Mouse (Mus musculus) embryonic facial prominence, embryonic 10.5 days (tissue): ENCODE measurements around the gene Pou2f1. TPM values are rescaled to one million over a fixed set of nuclear protein-coding genes. Genes with fewer than 3 reads are reported as not detected.

Experiments
- DNase-seq: peaks from one replicate; pipeline ENCODE4 v3.0.0-alpha.2; 2017; ENCODE audit warnings: low spot score
- H3K27ac ChIP-seq: fragments of 300-500 bp; sonication (generic); replicated peaks from 2 replicates; pipeline ENCODE4 v1.5.1; 2016; ENCODE audit warnings: mild to moderate bottlenecking
- H3K27me3 ChIP-seq: fragments of 300-500 bp; sonication (generic); replicated peaks from 2 replicates; pipeline ENCODE4 v1.6.1; 2016; ENCODE audit warnings: low read depth, mild to moderate bottlenecking; ENCODE audit not compliant: poor library complexity, severe bottlenecking
- H3K36me3 ChIP-seq: fragments of 300-500 bp; sonication (generic); replicated peaks from 2 replicates; pipeline ENCODE4 v1.6.1; 2016; ENCODE audit warnings: mild to moderate bottlenecking, moderate library complexity
- H3K4me1 ChIP-seq: fragments of 300-500 bp; sonication (generic); 2 replicates; pipeline ENCODE4 v1.6.1; 2016
- H3K4me3 ChIP-seq: fragments of 300-500 bp; sonication (generic); 2 replicates; pipeline ENCODE4 v1.5.1; 2016; ENCODE audit warnings: mild to moderate bottlenecking, moderate library complexity
- H3K9me3 ChIP-seq: fragments of 300-500 bp; sonication (generic); 2 replicates; pipeline ENCODE4 v1.6.1; 2016; ENCODE audit warnings: mild to moderate bottlenecking
- WGBS: fragments of 180-500 bp; shearing (Covaris S2); methylation state at CpG from one replicate; pipeline ENCODE4 v1.1.7; 2016; 5-methylcytosine and 5-hydroxymethylcytosine counted together
- polyA plus RNA-seq: library from polyadenylated mRNA; unstranded; fragments of >200 nt; fragmentation: Nextera tagmentation; extraction: Ambion mirVana; gene quantifications from 2 replicates; pipeline ENCODE4 v1.2.1, GENCODE M21; 2016

The Pou2f1 gene
- polyA plus RNA-seq, 1 experiment from 2014 or later = 28.1 TPM

DNA sequence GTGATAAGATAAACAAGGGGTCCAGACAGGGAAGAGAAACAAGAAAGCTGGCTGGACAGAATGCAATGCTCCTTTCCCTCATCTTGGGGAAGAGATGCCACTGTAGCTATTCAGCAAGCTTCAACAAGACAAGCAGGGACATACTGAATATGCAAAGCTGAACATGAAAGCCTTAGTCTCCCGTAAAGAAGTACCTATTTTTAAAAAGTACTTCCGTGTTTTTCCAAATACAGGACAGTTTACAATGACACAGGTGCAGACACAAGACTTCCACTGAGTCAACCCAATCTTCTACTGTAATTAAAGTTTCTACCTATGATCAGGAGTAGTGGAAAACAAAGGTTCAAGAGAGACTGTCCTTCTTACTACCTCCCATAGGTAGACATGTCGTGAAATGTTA is 72.0 kb downstream of the Pou2f1 start:
- DNase-seq = no peak
- Histone ChIP-seq H3K36me3 (no peaks in the 10 kb centered on the region), H3K27me3 (no peaks in the 10 kb centered on the region), H3K4me3 (no peak overlapping the region), H3K4me1 (peaks cover 4% of the 10 kb centered on the region; the same call in 1 of the 2 replicates), H3K27ac (no peak overlapping the region), H3K9me3 (no peaks in the 10 kb centered on the region)
- WGBS = 90% methylated on average over 3 of the region's 3 CpGs

DNA sequence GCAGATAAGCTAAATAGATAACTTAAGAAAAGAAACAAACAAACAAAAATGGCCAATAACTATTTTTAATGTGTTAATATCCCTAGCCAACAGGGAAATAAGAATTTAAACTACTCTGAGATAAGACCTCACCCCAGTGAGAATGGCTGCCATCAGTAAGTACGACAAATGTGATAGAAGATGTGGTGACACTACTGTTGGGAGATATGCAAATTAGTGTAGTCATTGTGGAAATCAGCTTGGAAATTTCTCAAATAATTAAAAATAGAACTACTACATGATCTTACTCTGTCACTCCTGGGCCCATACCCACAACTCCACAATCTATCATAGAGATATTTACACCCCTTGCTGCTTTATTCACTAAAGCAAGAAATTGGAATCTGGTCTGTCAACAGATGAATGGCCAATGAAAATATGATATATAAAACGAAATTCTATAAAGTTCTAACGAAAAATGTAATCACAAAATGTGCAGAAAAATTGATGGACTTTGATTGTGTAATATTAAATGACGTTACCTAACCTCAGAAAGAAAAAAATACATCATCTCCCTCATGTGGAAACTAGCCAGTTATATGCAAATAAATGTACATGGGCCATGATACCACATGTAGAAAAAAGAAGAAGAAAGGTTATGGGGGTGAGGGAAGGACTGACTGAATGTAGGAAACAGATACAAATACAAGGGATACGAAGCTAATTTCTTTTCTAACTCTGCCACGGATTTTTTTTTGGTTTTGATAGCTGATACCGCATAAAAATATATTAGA is 74.8 kb downstream of the Pou2f1 start:
- H3K36me3 ChIP-seq = no peaks in the 10 kb centered on the region
- WGBS = 91% methylated on average over 7 of the region's 7 CpGs
- H3K9me3 ChIP-seq = no peaks in the 10 kb centered on the region
- DNase-seq = no peak
- no peaks in the 10 kb centered on the region for H3K27me3 ChIP-seq
- no peak overlapping the region for H3K27ac ChIP-seq
- H3K4me3 ChIP-seq = no peak overlapping the region
- no peaks in the 10 kb centered on the region for H3K4me1 ChIP-seq

DNA sequence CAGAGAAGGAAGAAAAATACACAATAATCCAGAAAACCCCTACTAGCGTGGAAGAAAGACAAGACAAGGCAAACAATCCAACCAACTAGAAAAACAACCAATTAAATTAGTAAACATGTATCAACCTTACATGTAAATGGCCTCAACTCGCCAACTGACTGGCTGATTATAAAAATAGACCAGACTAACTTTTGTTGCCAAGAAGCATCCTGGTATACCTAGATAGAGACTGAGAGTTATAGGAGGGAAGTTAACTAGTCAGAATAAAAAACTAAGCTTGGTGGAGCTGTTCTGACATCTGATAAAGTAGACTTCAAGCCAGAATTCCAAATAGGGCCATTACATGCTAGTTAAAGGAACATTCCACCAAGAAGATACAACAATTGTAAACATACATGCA is 77.3 kb downstream of the Pou2f1 start:
- 90% methylated on average over 2 of the region's 2 CpGs for WGBS
- Histone ChIP-seq H3K9me3 (no peaks in the 10 kb centered on the region), H3K27me3 (no peaks in the 10 kb centered on the region), H3K4me3 (no peak overlapping the region), H3K4me1 (no peaks in the 10 kb centered on the region), H3K36me3 (no peaks in the 10 kb centered on the region), H3K27ac (no peak overlapping the region)
- no peak for DNase-seq

DNA sequence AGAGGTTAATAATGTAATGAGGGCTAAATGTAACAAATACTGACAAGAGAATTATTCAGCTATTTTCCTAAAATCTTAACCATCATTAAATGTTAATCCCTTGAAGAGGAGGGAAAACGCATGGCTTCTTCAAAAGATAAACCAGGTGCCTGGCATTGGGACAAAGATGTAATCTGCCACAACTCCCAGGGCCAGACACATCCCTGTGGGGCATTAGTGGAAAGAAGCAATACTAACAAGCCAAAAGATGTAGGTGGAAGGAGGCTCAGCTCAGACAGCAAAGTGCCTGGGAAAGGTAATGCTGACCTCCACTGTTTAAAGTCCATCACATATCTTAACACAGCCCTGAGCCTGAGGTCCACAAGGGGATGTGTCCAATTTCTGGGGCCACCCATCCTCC is 80.0 kb downstream of the Pou2f1 start:
- Histone ChIP-seq H3K27ac (no peak overlapping the region), H3K4me3 (no peak overlapping the region), H3K9me3 (no peaks in the 10 kb centered on the region), H3K27me3 (no peaks in the 10 kb centered on the region), H3K4me1 (no peaks in the 10 kb centered on the region), H3K36me3 (no peaks in the 10 kb centered on the region)
- DNase-seq = no peak
- WGBS = 86% methylated on average over 1 of the region's 1 CpGs

DNA sequence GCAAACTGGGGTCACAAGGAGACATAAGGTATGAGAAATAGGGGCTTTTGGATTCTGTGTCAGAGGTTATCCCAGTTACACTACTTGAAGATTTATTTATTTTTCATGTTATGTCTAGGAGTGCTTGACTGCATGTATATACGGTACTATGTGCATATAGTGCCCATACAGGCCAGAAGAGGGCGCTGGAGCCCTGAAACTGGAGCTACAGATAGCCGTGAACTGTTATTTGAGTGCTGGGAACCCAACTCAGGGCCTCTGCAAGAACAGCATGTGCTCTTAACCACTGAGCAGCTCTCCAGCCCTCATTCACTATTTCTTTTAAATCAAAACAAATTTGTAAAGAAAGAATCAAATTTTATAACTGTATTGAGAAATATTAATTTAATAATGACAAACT is 81.5 kb downstream of the Pou2f1 start:
- 68% methylated on average over 3 of the region's 3 CpGs for WGBS
- H3K4me3 ChIP-seq = no peak overlapping the region
- H3K36me3 ChIP-seq = peaks cover 13% of the 10 kb centered on the region
- H3K4me1 ChIP-seq = no peaks in the 10 kb centered on the region
- no peaks in the 10 kb centered on the region for H3K27me3 ChIP-seq
- DNase-seq = no peak
- H3K27ac ChIP-seq = no peak overlapping the region
- H3K9me3 ChIP-seq = no peaks in the 10 kb centered on the region

DNA sequence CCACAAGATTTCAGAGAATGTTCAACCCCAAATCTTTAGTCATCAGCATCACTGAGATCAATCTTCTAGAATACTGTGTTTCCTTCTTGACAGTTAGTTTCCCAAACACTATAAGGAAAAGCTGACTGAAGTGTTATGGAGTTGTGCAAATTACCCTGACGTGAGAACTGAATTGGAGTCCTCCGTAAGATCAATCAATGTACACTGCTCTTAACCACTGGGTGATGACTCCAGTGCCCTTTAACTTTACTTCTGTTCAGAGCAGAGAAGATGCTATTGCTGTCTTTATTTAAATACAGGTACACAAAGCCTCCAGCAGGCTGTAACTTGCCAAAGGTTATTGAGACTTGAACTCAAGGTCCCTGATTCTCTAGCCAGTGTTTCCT is 88.1 kb downstream of the Pou2f1 start:
- Histone ChIP-seq H3K9me3 (no peaks in the 10 kb centered on the region), H3K27ac (no peak overlapping the region), H3K4me3 (no peak overlapping the region), H3K36me3 (peaks cover 27% of the 10 kb centered on the region), H3K27me3 (no peaks in the 10 kb centered on the region), H3K4me1 (no peaks in the 10 kb centered on the region)
- DNase-seq = no peak
- WGBS = 95% methylated on average over 2 of the region's 2 CpGs

DNA sequence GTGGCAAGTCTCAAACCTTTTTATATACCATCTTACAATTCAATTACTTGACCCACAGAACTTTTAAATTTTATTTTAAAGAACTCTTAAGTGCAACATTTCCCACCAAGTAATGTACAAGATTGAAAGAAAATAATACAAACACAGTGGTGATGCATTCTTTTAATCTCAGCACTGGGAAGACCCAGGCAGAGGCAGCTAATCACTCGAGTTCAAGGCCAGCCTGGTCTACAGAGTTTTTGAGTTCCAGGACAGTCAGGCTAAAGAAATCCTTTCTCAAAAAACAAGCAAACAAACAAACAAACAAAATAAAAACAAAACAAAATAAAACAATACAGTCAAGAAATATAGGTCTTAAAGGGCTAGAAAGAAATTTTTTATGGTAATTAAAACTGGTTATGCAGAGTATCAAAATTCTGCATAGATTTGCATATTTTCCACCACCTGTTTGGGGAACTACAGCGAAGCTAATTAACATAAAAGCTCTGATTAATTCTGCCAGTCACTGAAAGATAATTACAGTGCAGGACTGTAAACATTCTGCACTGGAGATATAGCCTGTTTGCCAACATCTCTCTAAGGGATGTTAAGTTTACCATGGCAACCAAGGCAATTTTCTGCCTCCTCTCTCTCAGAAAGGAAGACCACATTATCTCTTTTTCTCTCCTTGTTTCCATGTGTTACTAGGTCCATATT is 88.6 kb downstream of the Pou2f1 start:
- 84% methylated on average over 2 of the region's 2 CpGs for WGBS
- Histone ChIP-seq H3K4me1 (no peaks in the 10 kb centered on the region), H3K4me3 (no peak overlapping the region), H3K27me3 (no peaks in the 10 kb centered on the region), H3K9me3 (no peaks in the 10 kb centered on the region), H3K36me3 (peaks cover 30% of the 10 kb centered on the region), H3K27ac (no peak overlapping the region)
- DNase-seq = no peak

DNA sequence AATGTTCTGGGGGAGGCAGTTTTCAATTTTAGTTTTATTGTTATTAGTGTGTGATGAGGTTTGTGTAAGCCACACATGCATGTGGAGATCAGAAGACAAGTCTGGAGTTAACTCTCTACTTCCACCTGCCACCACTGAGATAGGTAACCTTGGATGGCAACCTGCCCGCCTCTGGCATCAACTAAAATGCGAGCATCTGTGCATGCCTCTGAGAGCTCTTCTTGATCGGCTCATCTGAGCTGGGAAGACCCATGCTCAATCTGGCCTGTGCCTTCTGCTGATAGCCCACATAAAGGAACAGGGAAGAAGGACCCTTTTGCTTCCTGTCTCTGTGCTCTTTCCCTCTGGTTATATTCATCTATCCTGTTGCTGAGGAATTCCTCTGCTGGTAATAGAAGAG is 93.0 kb downstream of the Pou2f1 start:
- H3K27me3 ChIP-seq = no peaks in the 10 kb centered on the region
- no peak overlapping the region for H3K27ac ChIP-seq
- H3K36me3 ChIP-seq = peaks cover 53% of the 10 kb centered on the region
- no peak overlapping the region for H3K4me3 ChIP-seq
- WGBS = 90% methylated on average over 3 of the region's 3 CpGs
- DNase-seq = no peak
- H3K4me1 ChIP-seq = no peaks in the 10 kb centered on the region
- no peaks in the 10 kb centered on the region for H3K9me3 ChIP-seq

DNA sequence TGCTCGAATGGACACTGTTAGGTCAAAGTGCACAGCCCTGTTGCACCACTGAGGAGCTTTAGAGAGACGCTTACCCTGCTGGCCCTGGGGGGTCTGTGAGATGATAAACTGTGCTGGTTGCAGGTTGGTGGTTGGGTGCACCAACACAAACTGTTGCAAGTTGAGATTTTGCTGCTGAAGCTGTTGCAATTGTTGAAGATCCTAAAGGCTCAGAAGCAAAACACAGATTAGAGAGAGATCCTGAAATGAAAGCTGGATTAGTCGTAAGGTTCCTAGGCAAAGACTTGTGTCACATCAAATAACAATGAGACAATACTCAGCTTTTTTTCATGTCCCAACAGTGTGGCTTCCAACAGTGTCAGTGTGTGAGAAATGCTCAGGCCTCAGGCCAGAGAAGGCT is 93.7 kb downstream of the Pou2f1 start:
- Histone ChIP-seq H3K36me3 (peaks cover 54% of the 10 kb centered on the region), H3K4me1 (no peaks in the 10 kb centered on the region), H3K27ac (no peak overlapping the region), H3K4me3 (no peak overlapping the region), H3K27me3 (no peaks in the 10 kb centered on the region), H3K9me3 (no peaks in the 10 kb centered on the region)
- WGBS = 77% methylated on average over 3 of the region's 3 CpGs
- DNase-seq = no peak

DNA sequence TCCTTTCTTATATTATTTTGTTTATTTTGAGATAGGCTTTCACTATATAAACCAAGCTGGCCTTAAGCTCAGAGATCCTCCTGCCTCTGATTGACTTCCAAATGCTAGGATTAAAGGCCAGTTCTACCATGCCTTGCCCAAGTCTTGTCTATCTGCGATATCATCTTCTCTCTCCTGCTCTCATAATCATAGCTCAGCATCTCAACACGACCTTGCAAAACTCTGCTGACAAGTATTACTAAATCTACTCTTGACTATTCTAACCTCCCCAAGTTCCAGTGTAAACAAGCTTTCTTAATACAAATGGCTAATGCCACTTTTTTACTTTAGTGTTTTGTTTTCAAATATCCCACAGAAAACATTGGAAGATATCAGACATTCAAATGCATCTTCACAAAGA is 94.3 kb downstream of the Pou2f1 start:
- DNase-seq = no peak
- Histone ChIP-seq H3K36me3 (peaks cover 57% of the 10 kb centered on the region), H3K9me3 (no peaks in the 10 kb centered on the region), H3K4me1 (no peaks in the 10 kb centered on the region), H3K27ac (no peak overlapping the region), H3K27me3 (no peaks in the 10 kb centered on the region), H3K4me3 (no peak overlapping the region)
- 92% methylated on average over 2 of the region's 2 CpGs for WGBS

DNA sequence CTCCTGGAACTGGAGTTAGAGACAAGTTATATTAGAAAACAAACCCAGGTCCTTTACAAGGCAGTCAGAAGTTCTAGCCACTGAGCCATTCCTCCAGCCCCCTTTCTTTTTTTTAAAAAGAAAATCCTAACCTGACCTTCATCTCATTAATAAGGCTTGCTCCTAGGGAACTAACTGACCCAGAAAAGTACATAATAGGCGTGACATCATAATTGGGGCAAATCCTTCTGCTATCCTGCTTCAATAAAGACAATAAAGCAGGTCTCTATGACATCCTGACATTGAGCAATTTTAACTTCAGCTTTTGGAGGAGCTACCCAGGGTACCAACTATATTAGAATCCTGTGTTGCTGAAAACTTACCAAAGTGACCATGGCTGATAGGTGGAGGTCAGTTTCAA is 98.9 kb downstream of the Pou2f1 start:
- Histone ChIP-seq H3K4me3 (no peak overlapping the region), H3K9me3 (no peaks in the 10 kb centered on the region), H3K4me1 (no peaks in the 10 kb centered on the region), H3K27ac (no peak overlapping the region), H3K36me3 (peaks cover 58% of the 10 kb centered on the region), H3K27me3 (no peaks in the 10 kb centered on the region)
- DNase-seq = no peak
- WGBS = 63% methylated on average over 1 of the region's 1 CpGs

DNA sequence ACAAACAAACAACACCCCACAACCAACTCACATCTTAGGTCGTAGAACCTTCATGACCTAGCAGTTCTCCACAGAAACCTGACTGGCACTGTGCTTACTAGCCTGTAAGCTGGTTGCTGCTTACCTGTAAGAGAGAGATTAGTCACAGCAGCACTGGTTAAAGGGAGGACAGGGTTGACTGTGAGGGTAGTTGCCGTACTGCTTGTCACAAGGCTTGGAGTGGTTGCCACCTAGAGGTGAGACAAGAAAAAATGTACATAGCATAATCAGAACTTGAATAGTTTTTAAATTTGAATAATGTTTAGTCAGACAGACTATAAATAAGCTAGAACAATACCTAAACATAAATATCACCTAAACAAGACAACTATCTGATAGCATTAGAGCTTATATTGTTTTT is 110.8 kb downstream of the Pou2f1 start:
- Histone ChIP-seq H3K4me1 (no peaks in the 10 kb centered on the region), H3K4me3 (no peak overlapping the region), H3K9me3 (no peaks in the 10 kb centered on the region), H3K36me3 (peaks cover 81% of the 10 kb centered on the region), H3K27ac (no peak overlapping the region), H3K27me3 (no peaks in the 10 kb centered on the region)
- WGBS = 81% methylated on average over 2 of the region's 2 CpGs
- no peak for DNase-seq

DNA sequence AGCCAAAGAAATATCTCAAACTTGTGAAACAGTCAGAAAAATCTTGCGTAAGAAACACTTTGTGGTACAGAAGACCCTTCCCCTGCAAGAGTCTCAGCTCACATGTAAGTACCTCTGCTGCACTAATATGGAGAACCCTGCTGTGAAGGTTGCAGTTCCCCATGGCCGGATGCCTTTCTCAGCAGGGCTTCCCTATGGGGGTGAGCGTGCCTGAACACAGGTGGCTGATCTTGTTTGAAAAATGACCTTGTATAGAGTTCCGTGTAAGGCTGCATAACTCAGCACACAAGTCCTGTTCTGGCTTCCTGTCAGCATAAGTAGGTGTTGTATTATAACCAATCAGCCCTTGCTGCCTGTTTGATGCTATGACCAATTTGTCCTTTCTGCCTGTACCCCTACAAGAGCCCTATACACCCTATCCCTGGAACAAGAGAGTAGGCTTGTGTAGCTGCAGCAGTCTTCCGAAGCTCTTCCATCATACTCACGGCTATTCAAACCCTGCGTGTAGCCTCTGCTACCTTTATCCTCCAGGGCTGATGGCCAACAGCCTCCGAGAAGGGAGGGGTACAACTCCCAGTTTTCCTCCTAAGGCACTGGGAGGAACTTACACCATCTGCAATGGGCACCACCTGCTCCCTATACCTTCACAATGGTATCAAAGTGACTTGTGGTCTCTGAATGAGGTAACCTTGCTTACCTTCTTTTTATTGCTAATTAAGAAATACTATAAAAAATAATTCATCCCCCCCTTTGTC is 120.2 kb downstream of the Pou2f1 start:
- no peak for DNase-seq
- no peak overlapping the region for H3K4me3 ChIP-seq
- no peaks in the 10 kb centered on the region for H3K9me3 ChIP-seq
- H3K36me3 ChIP-seq = peaks cover 51% of the 10 kb centered on the region
- 74% methylated on average over 8 of the region's 8 CpGs for WGBS
- no peaks in the 10 kb centered on the region for H3K4me1 ChIP-seq
- H3K27me3 ChIP-seq = no peaks in the 10 kb centered on the region
- H3K27ac ChIP-seq = no peak overlapping the region
